Mouse (Mus musculus): ENCODE measurements around the gene Zic1. TPM values are rescaled to one million over a fixed set of nuclear protein-coding genes. Genes with fewer than 3 reads are reported as not detected.

Gene Zic1
- polyA plus RNA-seq, 2 experiments from 2014 or later, result not detected

DNA sequence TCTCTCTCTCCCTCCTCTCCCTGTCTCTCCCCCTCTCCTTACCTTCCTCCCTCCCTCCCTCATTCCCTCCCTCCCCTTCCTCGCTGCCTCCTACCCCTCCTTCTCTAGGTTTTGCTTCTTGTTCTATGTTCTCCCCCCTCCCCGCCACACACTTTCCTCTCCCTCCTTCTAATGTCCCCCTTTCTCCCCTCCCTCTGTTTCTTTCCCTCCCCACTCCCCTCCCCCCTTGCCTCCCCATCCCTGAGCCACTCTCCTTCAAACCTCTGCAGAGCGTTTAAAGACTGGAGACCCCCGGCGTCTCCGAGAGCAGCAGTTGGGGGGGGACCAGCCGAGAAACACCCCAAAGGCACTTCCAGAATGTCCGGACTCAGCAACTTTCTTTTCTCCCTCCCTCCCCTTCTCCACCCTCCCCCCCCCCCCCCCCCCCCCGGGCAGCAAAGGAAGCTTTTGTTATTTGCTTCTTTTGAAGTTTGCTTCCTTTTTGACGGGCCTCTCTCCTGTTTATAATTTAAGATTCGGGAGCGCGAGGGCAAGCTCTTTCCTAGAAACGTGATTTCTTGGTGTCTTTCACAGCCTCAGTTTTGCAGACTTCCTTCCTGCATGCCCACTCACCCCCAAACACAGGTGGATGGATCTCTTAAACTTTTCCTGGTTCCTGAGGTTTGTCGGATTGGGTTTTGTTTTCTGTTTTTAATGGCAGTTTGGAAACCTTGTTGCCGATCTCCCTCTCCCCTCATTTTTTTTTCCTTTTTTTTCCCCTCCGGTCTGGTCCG, 802 bp upstream of the Zic1 start:
- ATAC-seq, result no peak

DNA sequence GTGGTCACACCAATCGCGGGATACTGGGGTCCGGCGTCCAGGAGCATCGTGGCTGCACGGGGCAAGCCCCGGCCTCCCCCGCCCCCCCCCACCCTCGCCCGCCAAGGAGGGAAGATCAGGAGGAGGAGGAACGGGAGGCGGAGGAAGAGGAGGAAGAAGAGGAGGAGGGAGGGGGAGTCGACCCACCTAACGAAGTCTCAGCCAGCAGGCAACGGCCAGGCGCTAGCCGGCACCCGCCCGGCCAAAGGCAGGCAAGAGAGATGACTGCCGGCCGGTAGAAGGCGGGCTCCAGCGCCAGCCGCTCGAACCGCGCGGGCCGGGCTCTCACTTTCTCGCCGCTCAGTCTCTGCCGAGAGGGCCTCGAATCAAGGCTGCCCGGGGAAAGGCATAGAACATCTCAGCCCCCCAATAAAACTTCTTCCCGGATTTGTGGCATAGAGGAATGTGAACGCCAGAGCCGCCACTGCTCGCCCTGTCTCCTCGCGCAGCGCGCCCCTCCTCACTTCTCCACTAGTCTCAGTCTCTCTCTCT, 574 bp downstream of the Zic1 start:
- no peak for ATAC-seq

GRCm38 (mm10) chr9:91364127-91364970, 1.3 kb downstream of the Zic1 start:
- ATAC-seq, result peak; percentile 37

- no peak for ATAC-seq
Observed at GRCm38 (mm10) chr9:91363814-91364126, 1.8 kb downstream of the Zic1 start.

DNA sequence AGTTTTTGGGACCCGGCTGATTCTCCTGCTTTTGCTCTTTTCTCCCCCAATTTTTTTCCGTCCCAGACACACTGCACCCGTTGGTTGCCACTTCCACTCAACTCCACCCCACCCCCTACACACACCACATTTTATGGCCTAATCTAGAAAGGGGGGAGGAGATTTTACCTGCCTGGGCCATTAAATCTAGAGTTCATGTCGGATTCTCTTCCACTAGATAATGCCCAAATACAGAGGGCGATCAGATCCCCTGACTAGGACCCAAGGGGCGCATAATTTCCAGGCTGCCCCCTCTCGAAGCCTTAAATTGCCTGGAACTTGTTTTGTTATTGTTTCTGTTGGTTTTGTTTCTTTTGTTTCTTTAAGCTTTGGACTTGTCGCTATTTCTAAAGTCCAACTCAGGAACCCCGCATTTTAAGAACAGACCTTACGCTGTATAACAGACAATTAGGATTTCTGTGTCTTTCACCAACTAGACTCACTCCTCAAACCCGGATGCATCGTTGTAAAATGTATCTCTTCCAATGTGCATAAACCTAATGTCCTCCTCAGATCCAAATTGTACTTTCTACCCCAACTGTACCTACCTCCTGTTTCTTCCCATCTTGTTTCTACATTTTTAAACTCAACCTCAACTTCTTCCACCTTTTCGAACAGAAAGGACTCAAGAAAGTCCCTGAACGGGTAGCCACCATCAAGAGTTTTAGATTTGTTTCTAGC, 2.4 kb downstream of the Zic1 start:
- no peak for ATAC-seq

DNA sequence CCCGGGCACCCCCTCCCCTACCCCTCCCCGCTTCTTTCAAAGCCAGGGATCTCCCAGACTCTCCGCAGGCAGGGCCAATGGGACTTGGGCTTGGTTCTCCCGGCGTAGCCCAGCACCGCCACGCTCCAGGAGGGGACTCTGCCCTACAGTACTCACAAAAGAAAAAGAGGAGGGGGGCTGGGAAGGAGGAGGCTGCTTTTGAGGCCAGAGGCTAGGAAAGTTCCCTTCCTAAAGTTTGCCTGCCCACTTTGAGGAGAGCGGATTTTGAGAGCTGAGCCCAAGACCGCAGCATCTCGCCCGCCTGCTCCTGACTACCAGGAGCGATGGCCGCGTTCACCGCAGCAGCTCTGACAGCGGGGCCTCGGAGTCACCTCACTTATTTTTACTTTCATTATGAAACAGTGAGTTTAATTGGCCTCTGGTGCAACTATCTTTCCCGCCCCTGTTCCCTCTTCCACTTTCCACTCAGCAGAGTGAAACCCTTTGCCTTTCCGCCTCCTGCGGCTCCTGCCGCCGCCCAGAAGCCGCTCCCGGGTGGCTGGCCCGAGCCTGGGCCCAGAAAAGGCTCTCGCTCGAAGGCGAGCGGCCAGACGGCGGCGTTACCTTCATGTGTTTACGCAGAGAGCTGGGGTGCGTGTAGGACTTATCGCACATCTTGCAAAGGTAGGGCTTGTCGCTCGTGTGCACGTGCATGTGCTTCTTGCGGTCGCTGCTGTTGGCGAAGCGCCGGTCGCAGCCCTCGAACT, 3.6 kb downstream of the Zic1 start, which contains the start of gene Zic4:
Zic4 (plus strand) TSS at position 558 of the 746 bp plus-strand sequence.
- ATAC-seq, result peak; percentile 68

- ATAC-seq, result no peak
Observed at GRCm38 (mm10) chr9:91361033-91361855, 4.4 kb downstream of the Zic1 start.

- no peak for ATAC-seq
Observed at GRCm38 (mm10) chr9:91360151-91361032, 5.2 kb downstream of the Zic1 start.

DNA sequence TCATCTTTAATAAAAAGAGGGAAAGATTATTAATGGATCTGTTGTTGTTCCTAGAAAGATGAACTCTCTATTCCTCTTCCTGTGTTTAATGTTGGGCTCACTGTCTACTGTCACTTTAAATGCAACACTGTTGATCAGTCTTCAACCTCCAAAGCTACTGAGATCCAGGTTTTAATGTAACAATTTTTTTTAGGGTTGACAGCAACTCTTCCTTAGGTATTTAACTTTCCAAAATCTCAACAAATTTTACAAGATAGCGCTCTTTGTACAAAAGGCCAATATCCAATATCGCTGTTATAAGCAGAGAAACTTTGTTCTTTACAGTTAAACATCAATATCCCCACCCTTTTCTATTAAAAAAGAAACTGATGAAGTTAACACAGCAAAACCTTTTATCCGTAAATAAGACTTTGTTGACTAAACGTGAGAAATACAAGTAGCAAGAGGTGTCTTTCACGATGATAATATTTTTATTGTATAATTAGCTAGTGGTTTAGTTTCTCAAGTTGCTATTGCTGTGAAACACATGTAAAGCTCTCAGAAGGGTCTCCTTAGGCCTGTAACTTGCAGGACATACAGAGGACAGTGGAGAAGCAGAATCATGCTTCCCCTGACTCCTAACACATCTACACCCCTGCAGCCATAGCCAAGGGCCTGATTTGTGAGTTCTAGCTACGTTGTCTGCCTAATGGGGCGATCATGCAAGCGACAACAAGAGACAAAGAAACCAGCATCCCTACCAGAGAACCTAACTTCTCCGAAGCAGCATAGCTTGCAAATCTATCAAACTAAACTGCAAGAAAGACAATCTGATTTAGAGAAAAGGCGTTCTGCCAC, 6.5 kb downstream of the Zic1 start:
- ATAC-seq, result no peak

DNA sequence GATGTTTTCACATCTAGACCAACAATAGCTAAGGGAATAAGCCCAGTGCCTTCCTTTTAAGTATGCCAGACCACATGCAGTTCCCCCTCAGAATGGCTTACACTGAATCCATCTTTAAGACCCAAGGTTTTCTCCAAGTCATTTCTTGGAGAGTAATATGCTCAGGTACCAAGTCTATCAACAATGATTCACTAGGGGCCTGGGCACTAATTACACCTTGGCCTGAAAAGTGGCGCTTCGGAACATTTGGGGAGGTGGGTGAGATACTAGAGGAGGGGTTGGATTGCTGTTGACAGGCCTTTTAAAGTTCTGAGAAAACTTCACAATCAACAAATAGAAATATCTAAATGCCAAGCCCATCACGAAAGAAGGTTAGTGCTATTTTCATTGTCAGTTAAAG, 8.3 kb downstream of the Zic1 start:
- ATAC-seq, result no peak

GRCm38 (mm10) chr9:91356353-91356740, 9.3 kb downstream of the Zic1 start:
- ATAC-seq, result no peak

GRCm38 (mm10) chr9:91355629-91356352, 9.8 kb downstream of the Zic1 start:
- ATAC-seq, result no peak

GRCm38 (mm10) chr9:91355270-91355589, 10.4 kb downstream of the Zic1 start:
- no peak for ATAC-seq

GRCm38 (mm10) chr9:91354434-91355269, 11.0 kb downstream of the Zic1 start:
- ATAC-seq, result no peak

- ATAC-seq, result no peak
Observed at GRCm38 (mm10) chr9:91353551-91354433, 11.8 kb downstream of the Zic1 start.

DNA sequence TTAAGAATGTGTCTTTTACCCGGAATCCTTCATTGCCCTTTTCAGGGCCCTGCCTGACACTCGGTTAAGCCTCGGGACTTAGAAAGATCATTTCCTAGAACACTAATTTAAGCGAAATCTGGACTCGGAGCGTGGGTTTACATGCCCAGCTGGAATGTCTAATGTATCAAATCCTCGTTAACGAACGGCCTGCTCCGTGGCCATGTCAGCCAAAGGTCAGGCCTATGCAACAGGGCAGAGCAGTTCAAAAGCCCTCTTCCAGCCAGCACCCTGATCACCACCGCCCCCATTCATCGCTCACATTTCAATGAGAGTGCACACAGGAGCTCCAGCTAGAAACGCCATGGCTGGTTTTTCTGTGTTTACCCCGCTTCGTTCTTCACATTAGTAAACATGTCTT, 12.8 kb downstream of the Zic1 start:
- no peak for ATAC-seq

- ATAC-seq, result no peak
Observed at GRCm38 (mm10) chr9:91351961-91352411, 13.6 kb downstream of the Zic1 start.

Data from CD4-positive, CD25-positive, alpha-beta regulatory T cell, adult 4 months (primary cell).